Mouse (Mus musculus): ENCODE results near the gene Mapk11. TPM values are rescaled to one million over a fixed set of nuclear protein-coding genes. Genes with fewer than 3 reads are reported as not detected.

Gene Mapk11
- total RNA-seq, 2 experiments from 2014 or later, result 0.40 to 0.51 TPM

DNA sequence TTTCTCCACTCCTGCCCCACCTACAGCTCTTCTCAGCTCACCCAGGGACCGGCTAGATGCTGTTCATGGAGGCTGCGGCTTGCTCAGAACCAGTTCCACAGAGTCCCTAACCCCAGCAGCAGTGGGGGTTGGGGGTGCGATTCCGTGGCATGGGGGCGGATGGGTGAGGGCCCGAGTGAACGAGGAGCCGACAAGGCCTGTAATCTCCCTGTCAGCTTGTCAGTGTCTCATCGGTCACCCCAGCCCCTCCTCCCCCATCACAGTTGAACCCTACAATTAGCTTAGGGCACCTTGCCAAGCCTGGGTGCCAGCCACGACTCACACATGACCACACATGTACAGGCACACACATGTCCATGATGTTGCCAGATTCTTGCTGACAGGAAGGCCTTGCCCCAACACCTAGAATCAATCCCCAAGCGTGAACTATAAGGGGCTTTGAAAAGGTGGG is 25.5 kb upstream of the Mapk11 start:
- ATAC-seq (ENCODE audit: poor library complexity, severe bottlenecking), result no peak

DNA sequence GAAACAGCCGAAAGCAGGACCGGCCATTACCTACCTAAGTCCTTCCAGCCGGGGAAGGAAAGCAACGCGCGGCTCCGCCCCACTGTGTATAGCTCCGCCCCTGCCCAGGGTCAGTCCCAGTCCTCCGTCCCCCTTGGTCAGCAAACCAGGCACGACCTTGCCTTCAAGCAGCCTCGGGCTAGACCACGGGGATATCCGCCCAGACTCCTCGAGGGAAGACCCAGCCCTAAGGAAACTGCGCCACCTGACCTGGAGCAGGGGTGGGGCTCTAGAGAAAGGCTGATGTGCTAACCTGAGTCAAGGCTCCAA is 24.4 kb upstream of the Mapk11 start:
- 0 out of 2 replicates have a peak, but pooled peaks have one; percentile 3 for ATAC-seq (ENCODE audit: poor library complexity, severe bottlenecking)

DNA sequence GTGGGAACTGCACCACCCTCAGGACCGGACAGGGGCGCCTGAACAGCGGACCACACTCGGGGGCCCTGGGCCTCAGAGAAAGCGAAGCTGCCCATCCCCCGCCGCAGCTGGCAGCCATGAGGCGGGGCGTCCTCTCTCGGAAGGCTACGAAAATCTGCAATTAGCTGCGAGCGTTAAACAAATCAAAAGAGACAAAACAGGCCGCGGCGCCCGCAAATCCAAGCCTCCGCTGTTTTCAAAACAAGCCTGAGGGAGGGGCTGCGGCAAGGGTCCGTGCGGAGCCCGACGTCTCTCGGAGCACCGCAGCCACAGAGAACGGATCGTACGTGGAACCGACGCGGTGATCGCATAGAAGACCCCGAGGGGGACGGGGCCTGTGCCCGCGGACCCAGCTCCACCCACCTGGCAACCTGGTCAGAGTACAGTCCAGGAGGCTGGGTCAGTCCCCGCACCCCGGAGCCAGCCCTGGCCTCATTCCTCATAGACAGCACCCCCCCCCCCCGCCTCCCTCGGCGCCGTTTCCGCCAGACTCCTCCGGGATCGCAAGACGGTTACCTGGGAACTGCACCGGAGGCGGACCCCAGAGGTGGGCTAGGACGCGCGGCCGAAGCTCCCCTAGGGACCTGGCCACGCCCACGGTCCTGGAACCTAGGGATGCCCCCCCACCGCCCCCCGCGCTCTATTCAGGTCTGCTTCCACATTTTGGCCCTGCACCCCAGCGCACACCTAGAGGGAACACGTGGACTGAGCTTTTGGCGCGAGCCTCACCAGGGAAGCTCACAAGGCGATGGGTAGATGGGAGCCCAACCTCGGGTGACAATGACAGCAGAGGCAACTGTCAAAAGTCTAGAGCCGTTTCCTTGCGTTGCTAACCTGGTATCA is 23.8 kb upstream of the Mapk11 start:
- no peak for ATAC-seq (ENCODE audit: poor library complexity, severe bottlenecking)

DNA sequence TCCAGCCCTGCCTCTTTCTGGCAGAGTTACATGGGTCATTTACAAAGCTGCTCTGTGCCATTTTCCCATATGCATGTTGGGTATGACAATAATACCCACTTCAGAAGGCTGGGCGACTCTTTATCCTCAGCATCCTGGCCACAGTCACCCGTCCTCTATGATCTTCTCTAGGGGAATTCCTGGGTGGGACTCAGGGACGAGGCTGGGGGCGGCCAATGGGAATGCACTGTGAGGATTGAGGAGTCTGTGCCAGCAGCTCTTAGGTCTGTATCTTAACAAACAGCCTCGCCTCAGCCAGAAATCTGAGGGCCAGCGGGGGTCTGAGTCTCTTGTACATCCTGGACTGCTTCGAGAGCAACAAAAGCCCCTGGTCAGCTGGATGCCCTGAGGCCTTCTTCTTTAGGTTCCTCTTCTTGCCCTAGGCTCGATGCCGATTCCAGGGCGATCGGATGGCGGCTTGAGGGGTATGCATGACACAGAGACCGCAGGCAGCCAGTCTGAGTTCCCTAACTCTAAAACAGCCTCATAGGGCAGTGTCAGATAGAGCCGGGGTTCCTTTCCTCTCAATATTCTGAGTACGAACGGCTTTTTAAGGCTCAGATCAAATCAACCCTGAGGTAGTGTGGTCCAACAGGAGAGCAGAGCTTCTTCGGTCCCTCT is 23.0 kb upstream of the Mapk11 start:
- ATAC-seq (ENCODE audit: poor library complexity, severe bottlenecking), result peak; percentile 47

DNA sequence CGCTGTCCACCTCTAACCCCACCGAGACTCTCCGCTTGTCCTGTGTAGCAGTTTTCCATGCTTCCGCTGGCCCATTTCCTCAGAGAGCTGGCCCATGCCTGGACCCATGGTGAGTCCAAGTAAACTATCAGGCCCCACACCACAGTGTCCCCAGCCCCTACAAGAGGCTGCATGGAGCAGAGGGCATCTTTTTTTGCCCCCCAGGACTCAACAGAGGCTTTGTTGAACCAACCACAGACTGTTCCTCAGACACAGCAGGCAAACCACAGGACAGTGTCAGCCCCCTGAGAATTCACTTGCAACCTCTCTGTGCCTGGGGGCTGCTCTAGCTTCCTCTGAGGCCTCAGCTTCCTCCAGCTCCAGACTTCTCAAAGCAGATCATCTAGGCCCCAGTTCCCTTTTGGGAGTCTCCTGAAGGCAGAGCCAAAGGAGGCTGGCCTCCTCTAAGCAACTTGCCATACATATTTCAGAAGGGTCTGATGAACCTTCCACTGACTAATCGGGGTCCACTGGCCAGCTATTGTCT is 22.2 kb upstream of the Mapk11 start:
- ATAC-seq (ENCODE audit: poor library complexity, severe bottlenecking), result no peak

DNA sequence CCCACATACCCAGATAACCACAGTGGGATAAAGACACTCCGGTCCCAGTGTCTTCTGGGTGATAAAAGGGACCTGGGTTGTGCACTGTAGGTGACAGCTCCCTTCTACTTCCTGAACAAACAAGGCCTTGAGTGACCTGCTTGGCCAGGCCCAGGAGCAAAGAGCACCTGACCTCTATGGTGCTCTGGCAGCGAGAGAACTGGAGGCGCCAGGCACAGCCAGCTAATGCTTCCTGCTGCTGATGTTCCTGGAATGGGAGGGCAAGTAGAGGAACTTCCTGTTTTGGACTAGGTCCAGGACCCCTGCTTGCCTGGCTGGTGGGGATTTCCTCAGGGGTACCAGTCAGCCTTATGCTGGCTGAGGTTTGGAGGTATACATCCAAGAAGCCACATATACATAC is 20.7 kb upstream of the Mapk11 start:
- no peak for ATAC-seq (ENCODE audit: poor library complexity, severe bottlenecking)

DNA sequence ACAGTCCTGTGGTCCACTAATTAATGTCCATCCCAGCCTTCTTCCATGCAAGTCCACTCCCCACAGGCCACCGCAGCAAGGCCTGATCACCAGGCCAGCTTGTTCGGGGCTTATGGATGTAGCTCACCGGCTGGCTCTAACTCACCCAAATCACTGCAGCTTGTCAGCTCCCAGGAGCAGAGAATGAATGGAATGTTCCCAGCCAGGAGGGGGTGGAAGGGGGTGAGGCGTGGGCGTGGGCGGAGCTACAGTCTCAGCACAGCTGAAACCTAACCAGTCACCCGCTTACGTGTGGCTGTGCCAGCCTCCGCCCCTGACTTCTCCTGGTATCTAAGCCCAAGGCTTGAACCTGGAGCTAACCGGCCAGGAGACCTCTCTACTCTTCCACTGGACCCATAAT is 20.0 kb upstream of the Mapk11 start:
- ATAC-seq (ENCODE audit: poor library complexity, severe bottlenecking), result no peak

DNA sequence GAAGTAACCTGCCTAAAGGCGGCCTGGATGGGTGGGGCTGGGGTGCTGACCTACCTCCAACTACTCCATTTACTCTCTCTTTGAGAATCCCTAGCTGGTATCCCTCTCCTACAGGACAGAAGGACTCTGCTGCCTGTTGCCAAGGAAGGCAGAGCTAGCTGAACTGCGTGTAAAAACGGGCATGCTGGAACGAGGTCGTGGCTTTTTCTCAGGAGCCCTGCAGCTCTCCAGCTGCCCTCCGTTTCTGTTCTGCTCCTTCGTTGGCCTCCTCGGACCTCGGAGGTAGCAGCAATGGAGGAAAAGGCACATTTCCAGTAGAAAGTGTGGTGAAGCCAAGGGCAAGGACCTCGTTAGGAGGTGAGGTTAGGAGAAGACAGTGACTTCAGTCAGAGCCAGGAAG is 19.5 kb upstream of the Mapk11 start:
- no peak for ATAC-seq (ENCODE audit: poor library complexity, severe bottlenecking)

DNA sequence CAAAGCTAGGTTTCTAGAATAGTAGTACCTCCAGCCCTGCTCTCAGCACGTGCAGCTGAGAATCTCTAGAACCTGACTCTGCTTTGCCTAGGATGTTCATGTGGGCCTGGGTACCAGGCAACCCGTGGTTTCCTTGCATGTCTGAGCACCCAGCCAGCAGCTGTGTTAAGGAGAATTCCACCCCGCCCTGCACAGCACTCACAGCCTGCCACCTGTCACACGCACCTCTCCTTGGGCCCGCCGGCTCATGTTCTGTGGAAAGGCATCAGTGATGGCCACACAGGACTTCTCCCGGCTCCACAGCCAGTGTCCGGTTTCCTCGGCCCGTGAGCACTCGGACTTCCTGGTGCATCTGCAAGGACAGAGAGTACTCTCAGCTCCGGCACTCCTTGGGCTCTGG is 16.1 kb upstream of the Mapk11 start:
- ATAC-seq (ENCODE audit: poor library complexity, severe bottlenecking), result no peak

DNA sequence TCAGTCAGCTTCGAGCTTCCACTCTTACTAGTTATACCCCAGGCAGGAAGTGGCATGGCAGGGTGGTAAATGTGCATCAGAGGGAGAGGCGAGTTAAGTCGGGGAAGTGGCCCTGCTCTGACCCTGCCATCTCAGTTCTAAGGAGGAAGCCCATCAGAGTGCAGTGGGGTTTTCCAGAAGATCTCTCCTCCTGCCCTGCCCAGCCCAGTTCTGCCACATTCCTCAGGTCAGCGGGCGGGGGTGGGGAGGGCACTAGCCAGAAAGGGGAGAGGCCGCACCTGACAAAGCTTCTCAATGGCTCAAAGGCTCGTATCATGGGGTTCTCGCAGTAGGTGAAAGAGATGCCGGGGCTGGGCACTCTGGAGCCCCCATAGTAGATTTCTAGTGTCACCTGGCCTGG is 12.0 kb upstream of the Mapk11 start:
- no peak for ATAC-seq (ENCODE audit: poor library complexity, severe bottlenecking)

DNA sequence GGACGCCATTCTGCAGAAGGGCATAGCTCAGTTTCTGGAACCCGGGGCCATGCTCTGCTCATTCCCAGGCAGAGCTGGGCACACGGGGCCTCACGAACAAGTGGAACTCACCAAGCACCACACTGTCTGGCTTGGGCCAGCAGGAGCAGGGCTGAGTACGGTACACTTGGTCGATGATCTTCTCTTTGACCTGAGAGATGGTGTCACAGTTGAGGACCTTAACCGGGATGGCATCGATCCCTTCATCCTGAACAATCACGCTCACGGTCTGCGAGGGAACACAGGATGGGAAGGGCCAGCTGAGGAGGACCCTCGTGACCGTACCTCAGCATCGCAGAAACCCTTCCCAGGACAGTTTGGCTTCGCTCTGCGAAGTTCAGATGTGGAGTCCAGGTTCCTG is 9.1 kb upstream of the Mapk11 start:
- ATAC-seq (ENCODE audit: poor library complexity, severe bottlenecking), result no peak

DNA sequence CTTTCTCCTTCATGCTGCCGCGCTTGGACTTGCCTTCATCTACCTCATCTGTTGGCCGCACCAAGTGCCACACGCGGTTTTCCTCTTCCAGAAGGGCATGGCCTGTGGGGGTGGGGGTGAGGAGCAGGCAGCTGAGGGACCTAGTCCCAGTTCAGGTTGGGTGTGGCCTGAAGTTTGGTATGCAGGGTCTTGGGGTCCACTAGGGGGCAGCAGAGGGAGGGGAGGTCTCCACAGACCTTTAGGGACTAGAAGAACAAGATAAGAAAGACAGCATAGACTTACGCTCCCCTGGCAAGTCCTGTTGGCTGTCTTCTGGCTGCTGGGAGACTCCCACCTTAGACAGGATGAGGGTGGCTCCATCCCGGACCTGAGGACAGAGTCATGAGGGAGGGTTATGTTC is 8.5 kb upstream of the Mapk11 start:
- peak; percentile 78 for ATAC-seq (ENCODE audit: poor library complexity, severe bottlenecking)

DNA sequence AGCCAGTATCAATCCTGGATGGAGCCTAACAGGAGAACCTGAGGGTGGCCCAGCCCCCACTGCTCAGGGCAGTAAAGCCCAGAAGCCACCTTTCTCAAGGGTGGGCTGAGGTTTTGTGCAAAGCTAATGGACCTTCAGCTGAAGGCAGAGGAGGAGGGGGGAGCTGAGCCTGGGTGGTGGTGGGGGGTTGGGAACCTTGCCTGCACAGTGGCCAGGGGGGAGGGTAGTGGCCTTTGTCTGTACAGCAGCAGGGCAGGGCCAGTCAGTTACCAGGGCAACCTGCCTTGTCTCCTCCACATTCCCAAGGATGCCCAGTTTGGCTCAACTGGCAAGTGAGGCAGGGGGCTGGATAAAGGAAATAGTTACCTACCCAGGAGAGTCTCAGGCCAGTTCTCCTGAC is 2.9 kb upstream of the Mapk11 start:
- ATAC-seq (ENCODE audit: poor library complexity, severe bottlenecking), result no peak

DNA sequence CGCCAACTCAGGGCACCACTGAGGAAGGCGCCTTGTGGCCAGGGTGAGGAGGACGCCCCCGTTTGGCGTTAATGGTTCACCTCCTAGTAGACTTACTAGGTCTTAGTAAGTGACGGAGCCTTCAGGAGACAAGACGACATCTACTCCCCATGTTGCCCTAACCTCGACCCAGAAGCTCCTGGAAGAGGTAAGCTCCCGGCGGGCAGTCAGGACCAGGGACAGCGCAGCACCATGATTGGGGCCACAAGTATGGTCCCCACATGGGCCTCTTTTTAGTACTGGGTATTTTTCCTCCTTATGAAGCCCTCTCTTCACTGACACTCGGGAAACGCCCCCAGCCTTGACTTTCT is 588 bp upstream of the Mapk11 start:
- no peak for ATAC-seq (ENCODE audit: poor library complexity, severe bottlenecking)

DNA sequence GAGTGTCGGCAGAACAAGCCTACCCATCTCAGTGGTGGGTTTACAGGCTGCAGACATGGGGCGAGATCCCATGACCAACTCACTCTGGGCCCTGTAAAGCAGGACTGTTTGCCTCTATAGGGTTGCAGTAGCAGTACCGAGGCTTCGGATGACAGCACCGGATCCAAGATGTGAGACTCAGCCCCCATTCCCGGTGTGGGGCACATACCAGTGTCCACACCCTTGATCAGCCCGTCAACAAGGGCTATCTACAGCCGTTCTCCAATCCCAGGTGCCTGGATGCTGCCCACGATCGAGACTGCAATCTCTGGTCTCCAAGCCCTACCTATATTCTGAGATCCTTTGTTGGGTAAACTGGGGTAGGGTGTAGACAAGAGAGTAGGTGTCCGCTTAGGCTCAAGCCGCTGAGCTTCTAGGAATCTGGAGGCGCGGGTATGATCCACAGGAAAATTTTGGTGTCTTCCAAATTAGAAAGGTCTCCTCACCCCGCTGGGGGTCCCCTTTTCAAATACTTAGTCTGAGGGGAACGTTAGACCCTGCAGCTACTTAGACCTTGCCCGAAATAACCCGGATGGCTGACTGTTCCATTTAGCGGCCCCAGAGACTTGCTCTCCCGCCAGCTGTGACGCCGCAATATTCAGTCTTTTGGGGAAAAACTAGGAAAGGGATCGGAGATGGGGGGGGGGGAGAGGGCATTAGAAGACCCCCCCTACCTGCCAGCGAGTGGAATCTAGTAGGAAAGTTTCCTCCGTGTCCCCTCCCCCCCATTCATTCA is 745 bp downstream of the Mapk11 start:
- ATAC-seq (ENCODE audit: poor library complexity, severe bottlenecking), result no peak

DNA sequence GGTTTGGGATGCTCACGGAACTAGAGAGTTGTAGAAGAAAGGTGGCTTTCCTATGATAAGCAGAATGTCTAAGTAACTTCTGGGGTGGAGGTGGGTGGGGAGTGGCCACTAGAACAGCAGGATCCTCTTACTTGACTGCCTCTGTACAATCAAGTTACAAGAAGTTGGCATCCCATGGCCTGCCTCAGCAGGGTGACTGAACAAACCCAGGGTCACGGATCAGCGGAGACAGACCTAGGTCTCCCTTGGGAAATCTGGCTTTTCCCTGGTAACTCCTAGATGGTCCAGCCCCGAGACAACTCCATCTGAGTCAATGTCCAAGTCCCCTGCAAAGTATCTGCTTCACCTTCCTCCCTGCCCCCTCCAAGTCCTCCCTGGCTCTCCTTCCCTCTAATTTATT is 1.5 kb downstream of the Mapk11 start:
- no peak for ATAC-seq (ENCODE audit: poor library complexity, severe bottlenecking)

DNA sequence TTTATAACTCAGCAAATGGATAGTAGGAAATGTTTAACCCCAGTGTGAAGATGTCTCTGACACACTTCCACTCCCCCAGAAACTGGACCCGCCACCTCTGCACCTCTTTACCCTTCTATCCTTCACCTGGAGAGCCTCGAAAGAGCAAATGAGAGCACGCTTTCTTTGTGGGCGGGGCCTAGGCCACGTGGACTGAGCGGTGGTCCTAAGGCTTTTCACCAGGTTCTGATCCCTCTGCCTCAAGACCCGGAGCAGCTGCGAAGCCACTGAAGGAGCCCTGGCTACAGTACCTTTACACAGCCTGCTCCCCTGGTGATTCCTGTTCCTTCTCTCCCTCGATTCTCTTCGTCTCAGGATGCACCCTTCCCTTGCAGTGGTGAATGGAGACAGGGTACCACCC is 2.0 kb downstream of the Mapk11 start:
- ATAC-seq (ENCODE audit: poor library complexity, severe bottlenecking), result no peak

DNA sequence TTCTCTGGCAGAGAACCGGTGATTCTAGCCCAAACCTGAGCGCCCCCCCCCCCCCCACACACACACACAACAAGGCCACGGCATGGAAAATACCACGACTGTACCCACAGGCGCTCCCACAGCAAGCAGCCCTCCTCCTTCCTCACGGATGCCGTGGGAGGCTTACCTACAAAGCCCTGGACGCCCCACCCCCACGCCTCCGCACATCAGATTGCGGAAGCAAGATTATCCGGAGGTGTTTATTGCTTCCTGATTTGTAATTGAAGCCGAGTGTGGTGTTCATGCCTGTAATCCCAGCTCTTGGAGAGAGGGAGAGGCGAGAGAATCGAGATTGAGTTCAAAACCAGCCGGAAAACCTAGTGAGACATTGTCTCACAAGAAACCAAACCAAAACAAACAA is 2.4 kb downstream of the Mapk11 start:
- peak; percentile 64 for ATAC-seq (ENCODE audit: poor library complexity, severe bottlenecking)

DNA sequence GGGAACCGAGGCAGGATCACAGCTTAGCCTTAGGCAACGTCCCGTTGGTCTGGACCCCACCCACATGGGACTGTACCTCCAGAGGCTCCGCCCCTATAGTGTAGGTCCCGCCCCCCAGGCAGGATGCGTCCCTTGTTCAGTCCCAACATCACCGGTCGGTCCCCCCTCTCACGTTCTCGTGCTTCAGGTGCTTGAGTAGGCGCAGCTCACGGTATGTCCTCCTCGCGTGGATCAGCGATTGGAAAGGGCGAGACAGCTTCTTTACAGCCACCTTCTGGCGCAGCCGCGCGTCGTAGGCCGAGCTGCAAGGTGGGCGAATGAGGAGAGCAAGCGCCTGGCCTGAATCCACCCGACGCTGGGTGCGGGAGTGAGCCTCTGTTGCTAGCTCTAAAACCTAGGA is 2.9 kb downstream of the Mapk11 start:
- ATAC-seq (ENCODE audit: poor library complexity, severe bottlenecking), result no peak

DNA sequence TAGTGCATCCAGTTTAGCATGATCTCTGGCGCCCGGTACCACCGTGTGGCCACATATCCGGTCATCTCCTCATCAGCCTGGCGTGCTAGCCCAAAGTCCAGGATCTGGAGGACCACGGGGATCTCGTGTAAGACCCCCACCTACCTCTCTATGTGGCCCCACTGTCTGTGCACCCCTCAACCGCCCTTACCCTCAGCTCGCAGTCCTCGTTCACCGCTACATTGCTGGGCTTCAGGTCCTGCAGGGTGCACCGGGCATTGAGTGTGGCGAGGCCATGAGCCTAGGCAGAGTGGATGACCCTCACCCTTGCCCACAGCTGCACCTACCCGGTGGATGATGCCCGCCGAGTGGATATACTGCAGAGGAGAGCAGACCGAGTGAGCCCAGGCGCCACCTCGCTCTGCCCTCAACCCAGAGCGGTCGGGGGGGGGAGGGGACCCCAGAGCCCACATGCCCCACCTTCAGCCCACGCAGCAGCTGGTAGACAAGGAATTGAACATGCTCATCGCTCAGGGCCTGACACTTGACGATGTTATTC is 3.5 kb downstream of the Mapk11 start:
- ATAC-seq (ENCODE audit: poor library complexity, severe bottlenecking), result no peak

DNA sequence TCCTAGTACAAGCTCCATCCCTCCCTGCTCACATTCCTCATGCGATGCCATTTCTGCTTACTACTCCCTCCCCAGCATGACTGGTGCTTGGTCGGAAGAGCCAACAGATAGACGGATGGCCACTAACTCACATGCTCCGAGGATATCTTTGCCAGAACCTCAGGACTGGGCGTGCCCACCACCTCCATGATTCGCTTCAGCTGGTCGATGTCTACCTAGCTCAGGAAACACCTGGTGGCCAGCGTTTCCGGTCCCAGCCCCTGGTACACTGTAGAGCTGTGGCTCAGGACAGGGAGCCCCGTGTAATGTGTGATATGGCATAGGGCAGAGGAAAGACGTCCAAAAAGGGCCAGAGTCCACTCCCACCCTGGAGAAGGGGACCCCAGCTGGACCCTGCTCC is 4.5 kb downstream of the Mapk11 start:
- no peak for ATAC-seq (ENCODE audit: poor library complexity, severe bottlenecking)

Data from megakaryocyte, adult 5-6 weeks (primary cell).